Mouse (Mus musculus) thymus, postnatal 14 days (tissue): ENCODE results near the gene Igf2r.

ENCODE experiments used
- DNase-seq: peaks from one replicate; pipeline ENCODE4 v3.0.0; 2021

The Igf2r gene

DNA sequence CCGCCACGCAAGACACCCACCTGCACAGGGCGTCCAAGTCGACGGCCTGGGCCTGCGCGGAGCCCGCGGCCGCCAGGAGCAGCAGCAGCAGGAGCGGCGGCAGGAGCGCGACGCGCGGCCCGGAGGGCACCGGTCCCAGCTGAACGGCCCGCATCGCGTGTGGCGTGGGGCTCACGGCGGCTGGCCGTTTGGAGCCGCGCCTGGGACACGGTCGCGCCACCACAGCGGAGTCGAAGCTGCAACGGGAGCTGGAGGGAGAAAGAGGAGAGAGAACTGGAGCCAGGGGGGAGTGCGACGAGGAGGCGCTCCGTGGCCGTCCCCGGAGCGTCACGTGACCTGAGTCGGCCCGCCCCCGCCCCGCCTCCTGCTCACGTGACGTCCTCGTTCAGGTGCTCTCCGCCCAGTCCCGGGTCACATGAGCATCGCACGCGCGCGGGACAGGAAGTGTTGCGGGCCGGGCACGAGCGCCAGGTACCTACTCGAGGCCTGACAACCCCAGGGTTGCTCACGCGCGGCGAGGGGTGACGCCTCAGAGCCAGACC is at the start of gene Igf2r:
Igf2r (minus strand) TSS at position 285 of the 542 bp plus-strand sequence.
- DNase-seq, result peak; percentile 89

DNA sequence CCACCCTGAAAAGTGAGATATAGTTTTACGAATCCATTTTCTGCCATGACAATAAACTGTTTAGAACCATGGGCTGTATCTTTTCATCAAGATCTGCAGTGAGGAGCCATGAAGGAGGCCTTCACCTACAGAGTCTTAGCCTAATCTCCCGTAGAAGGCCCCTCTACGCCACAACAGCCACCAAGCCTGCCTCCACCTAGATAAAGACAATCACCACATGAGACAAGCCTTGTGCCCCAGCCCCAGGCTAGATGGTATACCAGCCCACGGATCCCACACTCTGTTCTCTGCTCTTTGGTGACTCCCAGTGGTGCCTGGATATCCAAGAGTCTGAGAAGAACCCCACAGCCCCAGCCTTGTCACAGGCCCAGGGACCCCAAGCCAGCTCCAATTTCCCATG is 46.4 kb upstream of the Igf2r start:
- no peak for DNase-seq

GRCm38 (mm10) chr17:12814502-12814901 is 45.0 kb upstream of the Igf2r start:
- no peak for DNase-seq

DNA sequence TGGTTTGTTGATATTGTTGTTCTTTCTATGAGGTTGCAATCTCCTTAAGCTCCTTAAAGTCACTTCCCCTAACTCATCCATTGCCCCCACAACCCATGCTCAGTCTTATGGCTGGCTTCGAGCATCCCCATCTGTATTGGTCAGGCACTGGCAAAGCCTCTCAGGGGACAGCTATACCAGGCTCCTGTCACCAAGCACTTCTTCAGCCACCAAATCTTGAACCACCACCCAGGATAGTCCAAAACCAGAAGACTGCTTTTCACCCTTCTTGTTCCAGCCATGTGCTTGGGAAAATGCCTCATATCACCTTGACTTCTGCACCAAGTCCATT is 41.5 kb upstream of the Igf2r start:
- DNase-seq, result no peak

- DNase-seq, result peak; percentile 77
Measured at GRCm38 (mm10) chr17:12810103-12810972, 40.9 kb upstream of the Igf2r start.

DNA sequence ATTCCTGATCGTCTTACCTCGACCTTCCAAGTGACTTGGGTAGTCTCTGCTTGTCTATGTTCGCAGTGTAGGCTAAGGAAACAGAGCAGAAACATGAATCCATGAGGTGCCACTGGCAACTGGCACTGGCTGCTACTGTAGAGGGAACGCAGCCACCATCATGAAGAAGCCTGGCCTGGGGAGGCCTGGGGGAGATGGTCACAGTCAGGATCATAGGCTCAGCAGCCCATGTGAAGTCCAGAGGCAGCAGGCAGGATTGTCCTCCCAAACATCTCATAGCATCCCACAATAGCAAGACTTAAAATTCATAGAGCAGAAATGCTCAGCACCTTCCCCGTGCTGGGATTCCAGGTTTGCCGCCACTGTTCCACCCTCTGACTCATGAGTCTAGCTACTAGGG is 39.4 kb upstream of the Igf2r start:
- no peak for DNase-seq

- DNase-seq, result no peak
Measured at GRCm38 (mm10) chr17:12804584-12805445, 35.4 kb upstream of the Igf2r start.

DNA sequence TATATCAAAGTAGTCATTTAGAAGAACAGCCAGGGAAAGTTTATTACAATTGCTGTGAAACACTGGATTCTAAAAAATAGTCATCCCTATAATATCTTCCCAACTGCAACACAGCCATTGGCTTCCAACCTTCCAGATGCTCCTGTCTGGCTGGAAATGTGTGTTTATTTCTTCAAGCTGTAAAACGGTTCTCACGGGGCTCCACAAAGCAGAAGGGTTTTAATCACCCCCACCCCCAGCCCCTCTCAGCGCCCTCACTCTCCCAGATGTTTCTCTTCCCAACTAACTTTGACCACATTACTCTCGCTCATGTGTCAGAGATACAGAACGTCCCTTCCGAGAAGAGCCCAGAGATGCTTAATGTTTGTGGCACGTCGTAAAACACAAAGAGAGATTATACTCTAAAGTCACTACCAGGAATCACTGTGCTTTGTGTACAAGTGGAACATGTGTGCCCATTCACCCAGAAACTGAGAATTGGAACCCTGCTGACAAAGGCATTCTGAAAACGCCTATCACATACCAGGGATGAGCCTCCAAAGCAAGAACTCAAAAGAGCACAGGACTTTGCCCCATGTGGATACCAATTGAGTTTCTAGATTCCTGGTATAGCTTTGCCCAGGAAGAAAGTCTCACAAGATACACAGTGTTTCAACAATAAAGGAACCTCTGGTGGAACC is 32.5 kb upstream of the Igf2r start:
- DNase-seq, result no peak

- DNase-seq, result no peak
Measured at GRCm38 (mm10) chr17:12799368-12800275, 30.2 kb upstream of the Igf2r start.

- no peak for DNase-seq
Measured at GRCm38 (mm10) chr17:12798571-12798970, 29.1 kb upstream of the Igf2r start.

GRCm38 (mm10) chr17:12797427-12798029 is 28.1 kb upstream of the Igf2r start:
- DNase-seq, result no peak

GRCm38 (mm10) chr17:12796633-12797032 is 27.2 kb upstream of the Igf2r start:
- DNase-seq, result no peak

DNA sequence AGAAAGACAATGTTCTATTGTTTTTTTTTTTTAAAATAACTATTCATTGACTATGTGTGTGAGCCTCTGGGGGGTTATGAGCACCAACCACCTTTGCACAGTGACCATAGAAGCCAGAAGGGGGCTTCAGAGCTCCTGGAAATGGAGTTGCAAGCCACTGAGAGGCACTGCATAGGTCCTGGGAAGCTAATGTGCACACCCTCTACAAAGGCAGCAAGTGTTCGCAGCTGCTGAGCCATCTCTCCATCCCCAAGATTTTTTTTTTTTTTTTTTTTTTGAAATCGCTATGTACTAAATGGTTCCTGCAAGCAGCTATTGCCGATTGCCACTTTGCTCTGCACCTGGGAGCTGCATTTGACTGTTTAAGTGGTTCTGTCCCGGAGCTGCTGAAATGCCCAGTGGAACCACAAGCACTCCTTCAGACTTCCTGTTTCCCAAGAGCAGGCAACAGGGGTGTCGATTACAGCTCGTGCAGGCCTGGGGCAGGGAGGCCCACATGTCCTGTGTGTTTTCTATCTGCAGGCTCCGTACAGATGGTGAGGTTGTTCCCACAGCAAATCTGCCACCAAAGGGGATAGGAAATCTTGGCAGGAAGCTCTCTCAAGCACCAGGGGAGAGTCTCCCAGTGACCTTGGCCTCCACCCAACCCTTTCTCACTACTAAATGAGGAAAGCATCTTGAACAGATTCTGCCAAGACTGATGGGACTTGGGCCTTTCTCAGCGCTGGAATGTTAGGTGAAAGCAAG is 24.4 kb upstream of the Igf2r start:
- DNase-seq, result peak; percentile 26

GRCm38 (mm10) chr17:12792422-12793206 is 23.1 kb upstream of the Igf2r start:
- DNase-seq, result no peak

DNA sequence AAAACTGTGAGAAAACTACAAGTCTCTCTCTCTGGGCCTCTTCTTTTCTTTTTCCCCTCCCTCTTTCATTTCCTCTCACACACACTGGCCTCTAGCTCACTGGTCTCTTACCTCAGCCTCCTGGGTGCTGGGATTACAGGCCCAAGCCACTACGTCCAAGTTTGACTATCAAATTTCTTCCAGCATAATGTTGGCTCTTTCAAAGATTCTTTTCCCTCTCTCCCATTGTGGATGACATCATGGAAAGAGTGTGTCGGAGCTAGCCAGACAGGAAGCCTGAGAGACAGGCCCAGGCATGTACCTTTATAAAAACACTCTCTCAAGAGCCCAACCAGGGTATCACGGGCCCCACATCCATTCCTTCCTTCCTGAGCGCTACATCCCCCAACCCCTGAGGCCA is 22.0 kb upstream of the Igf2r start:
- no peak for DNase-seq

- no peak for DNase-seq
Measured at GRCm38 (mm10) chr17:12791079-12791406, 21.6 kb upstream of the Igf2r start.

DNA sequence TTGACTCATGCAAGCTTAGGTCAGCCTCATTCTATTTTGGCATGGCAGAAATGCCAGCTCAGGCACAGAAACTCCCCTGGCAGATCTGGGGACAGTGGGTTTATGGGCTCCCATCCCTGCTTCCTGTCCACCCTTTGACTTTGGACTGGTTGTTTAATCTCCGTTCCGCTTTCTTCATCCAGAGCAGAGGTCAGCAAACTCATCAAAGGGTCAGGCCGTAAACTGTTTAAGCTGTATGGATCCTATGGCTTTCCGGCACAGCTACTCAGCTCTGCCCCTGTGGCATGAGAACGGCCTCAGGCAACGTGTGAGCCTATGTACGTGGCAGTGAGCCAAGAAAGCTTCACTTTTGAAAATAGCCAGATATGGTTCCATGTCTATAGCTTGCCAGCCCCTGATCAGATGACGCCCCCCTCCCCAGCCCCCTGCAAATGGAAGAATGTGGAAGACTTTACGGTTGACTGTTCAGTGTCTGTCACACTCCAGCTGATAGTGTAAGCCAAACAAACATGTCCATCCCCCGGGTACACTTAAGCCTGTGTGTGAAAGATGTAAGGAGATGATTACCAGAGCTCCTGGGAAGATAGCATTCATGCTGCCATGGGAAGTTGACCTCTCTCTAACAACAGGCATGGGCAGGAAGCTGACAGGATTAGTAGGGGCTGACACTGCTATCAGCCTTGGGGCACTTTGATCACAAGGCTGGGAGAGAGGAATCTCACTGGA is 21.1 kb upstream of the Igf2r start:
- DNase-seq, result no peak

GRCm38 (mm10) chr17:12782861-12783847 is 13.7 kb upstream of the Igf2r start:
- peak; percentile 48 for DNase-seq
